Comparison of ENCODE assay signal across 26 mouse cellular contexts in genomic region chr9:7158605-7159004, GRCm38 (mm10).
"Had no signal": no experiment of that assay in that cellular context is flagged by ENCODE, and none has a peak within 500 bp of the region (broad histone marks: within the 10 kb centered on the region; RNA-seq: fewer than 3 reads in every experiment).

No protein-coding gene starts in this region.

- H3K4me3 ChIP-seq: embryonic facial prominence, embryonic 12.5 days; embryonic facial prominence, embryonic 15.5 days; erythroblast, embryonic 14.5 days; forebrain, embryonic 10.5 days; forebrain, embryonic 12.5 days; forebrain, embryonic 13.5 days; forebrain, embryonic 15.5 days; gastrocnemius, adult 2 months; heart, adult 2 months; heart, embryonic 10.5 days had no signal

- H3K9ac ChIP-seq: embryonic facial prominence, embryonic 12.5 days; embryonic facial prominence, embryonic 15.5 days; forebrain, embryonic 12.5 days; forebrain, embryonic 13.5 days; forebrain, embryonic 15.5 days; forebrain, postnatal 0 days had no signal

- ATAC-seq: forebrain, embryonic 13.5 days; forebrain, embryonic 15.5 days; forebrain, embryonic 16.5 days; forebrain, postnatal 0 days had no signal

- DNase-seq: cerebellum, adult 9-10 months; cerebellum, adult 9-11 months; cerebellum, postnatal 10 days; cerebellum, postnatal 14 days; cerebellum, postnatal 25 days; cerebellum, postnatal 36 days; embryo, embryonic 11 days; forebrain, postnatal 0 days; gastrocnemius, adult 2 months; gastrocnemius, postnatal 10 days; gastrocnemius, postnatal 14 days; gastrocnemius, postnatal 25 days; gastrocnemius, postnatal 36 days; heart, adult 11 months; heart, adult 18-20 months; heart, adult 2 months had no signal

- H3K4me1 ChIP-seq: forebrain, embryonic 10.5 days; forebrain, embryonic 12.5 days; forebrain, embryonic 13.5 days; forebrain, embryonic 15.5 days; heart, embryonic 10.5 days had no signal

- H3K9me3 ChIP-seq: embryonic facial prominence, embryonic 12.5 days; embryonic facial prominence, embryonic 15.5 days; forebrain, embryonic 10.5 days; forebrain, embryonic 12.5 days; forebrain, embryonic 13.5 days; forebrain, embryonic 15.5 days; heart, embryonic 10.5 days had no signal

- H3K27ac ChIP-seq: embryonic facial prominence, embryonic 15.5 days; forebrain, embryonic 10.5 days; forebrain, embryonic 12.5 days; forebrain, embryonic 13.5 days; forebrain, embryonic 15.5 days; gastrocnemius, adult 2 months; heart, adult 2 months; heart, embryonic 10.5 days had no signal

- H3K27me3 ChIP-seq: embryonic facial prominence, embryonic 12.5 days; embryonic facial prominence, embryonic 15.5 days; forebrain, embryonic 12.5 days; forebrain, embryonic 13.5 days; forebrain, embryonic 15.5 days had no signal

- H3K4me2 ChIP-seq: embryonic facial prominence, embryonic 12.5 days; embryonic facial prominence, embryonic 15.5 days; forebrain, embryonic 12.5 days; forebrain, embryonic 13.5 days; forebrain, embryonic 15.5 days; heart, embryonic 11.5 days had no signal
